ENCODE assay signal across 11 mouse cellular contexts in genomic region chr5:88796588-88796987, GRCm38 (mm10). TPM values are rescaled to one million over a fixed set of nuclear protein-coding genes. Genes with fewer than 3 reads are reported as not detected.
DNase-seq lines count a peak whose midpoint lies in the region; ATAC-seq and TF ChIP-seq lines count a peak whose summit lies in the region.
"Had no signal": no experiment of that assay in that cellular context is flagged by ENCODE, and none has a peak within 500 bp of the region (broad histone marks: within the 10 kb centered on the region; RNA-seq: fewer than 3 reads in every experiment).

No protein-coding gene starts in this region.

- H3K4me1 ChIP-seq in lung, embryonic 14.5 days (ENCODE audit: insufficient read depth) = no peaks in the 10 kb centered on the region
- no peaks in the 10 kb centered on the region for H3K4me1 ChIP-seq in intestine, postnatal 0 days (replicated peaks; ENCODE audit: control insufficient read depth, insufficient read depth, low read length)
- peaks cover 9% of the 10 kb centered on the region; the same call in 1 of the 2 replicates for H3K4me1 ChIP-seq in small intestine, adult 2 months (ENCODE audit: control insufficient read depth, insufficient read depth, insufficient read length, low read length)
- H3K4me1 ChIP-seq in heart, embryonic 10.5 days = 0 out of 2 replicates have a peak, but pooled peaks cover 3% of the 10 kb centered on the region
- H3K4me1 ChIP-seq: embryonic facial prominence, embryonic 12.5 days; forebrain, embryonic 12.5 days had no signal

- no peak overlapping the region for H3K27ac ChIP-seq in lung, embryonic 14.5 days (ENCODE audit: low read depth)
- peak overlapping the region; percentile 58 for H3K27ac ChIP-seq in intestine, postnatal 0 days (ENCODE audit: low read depth, low read length)
- peak overlapping the region; percentile 94 for H3K27ac ChIP-seq in small intestine, adult 2 months (ENCODE audit: insufficient read depth, low read depth, low read length)
- no peak overlapping the region for H3K27ac ChIP-seq in heart, embryonic 10.5 days
- H3K27ac ChIP-seq: embryonic facial prominence, embryonic 12.5 days; forebrain, embryonic 12.5 days; gastrocnemius, adult 2 months had no signal

- DNase-seq in lung, embryonic 14.5 days = peak; percentile 15
- no peak for DNase-seq in lung, postnatal 10 days
- DNase-seq in kidney, postnatal 25 days = peak; percentile 54 to 79
- DNase-seq in heart, embryonic 10.5 days (ENCODE audit: low spot score) = no peak
- DNase-seq: gastrocnemius, adult 2 months; lung, postnatal 14 days had no signal

- no peak overlapping the region for H3K4me3 ChIP-seq in lung, embryonic 14.5 days (ENCODE audit: low read depth, low read length)
- H3K4me3 ChIP-seq in intestine, postnatal 0 days (ENCODE audit: low read depth, low read length) = no peak overlapping the region
- H3K4me3 ChIP-seq in small intestine, adult 2 months (ENCODE audit: low read depth, low read length) = peak overlapping the region; percentile 53
- no peak overlapping the region for H3K4me3 ChIP-seq in heart, embryonic 10.5 days
- H3K4me3 ChIP-seq: embryonic facial prominence, embryonic 12.5 days; forebrain, embryonic 12.5 days; gastrocnemius, adult 2 months had no signal

- TF ChIP-seq POLR2A in small intestine, adult 2 months (IDR thresholded peaks at IDR 0.05; ENCODE audit: low read depth, low read length) = no peak

- no peaks in the 10 kb centered on the region for H3K27me3 ChIP-seq in lung, embryonic 14.5 days (ENCODE audit: insufficient read depth, low read length)
- no peaks in the 10 kb centered on the region for H3K27me3 ChIP-seq in intestine, postnatal 0 days (replicated peaks; ENCODE audit: control insufficient read depth, insufficient read depth, low read length)
- H3K27me3 ChIP-seq in small intestine, adult 2 months (ENCODE audit: control insufficient read depth, insufficient read depth, low read length) = no peaks in the 10 kb centered on the region
- no peaks in the 10 kb centered on the region for H3K27me3 ChIP-seq in heart, embryonic 10.5 days (ENCODE audit: insufficient read depth, poor library complexity, severe bottlenecking)
- H3K27me3 ChIP-seq: embryonic facial prominence, embryonic 12.5 days; forebrain, embryonic 12.5 days had no signal

- H3K36me3 ChIP-seq in lung, embryonic 14.5 days (ENCODE audit: insufficient read depth) = no peaks in the 10 kb centered on the region
- H3K36me3 ChIP-seq in intestine, postnatal 0 days (ENCODE audit: control insufficient read depth, insufficient read depth) = no peaks in the 10 kb centered on the region
- no peaks in the 10 kb centered on the region for H3K36me3 ChIP-seq in small intestine, adult 2 months (ENCODE audit: control insufficient read depth, insufficient read depth, low read length)
- H3K36me3 ChIP-seq in heart, embryonic 10.5 days = no peaks in the 10 kb centered on the region
- H3K36me3 ChIP-seq: embryonic facial prominence, embryonic 12.5 days; forebrain, embryonic 12.5 days had no signal

- 0 out of 2 replicates have a peak overlapping the region, but pooled peaks have one; percentile 23 for H3K4me2 ChIP-seq in lung, embryonic 14.5 days
- peak overlapping the region; percentile 46 for H3K4me2 ChIP-seq in intestine, postnatal 0 days (replicated peaks; ENCODE audit: low read depth)
- H3K4me2 ChIP-seq: embryonic facial prominence, embryonic 12.5 days; forebrain, embryonic 12.5 days had no signal

- 0 out of 2 replicates have a peak overlapping the region, but pooled peaks have one; percentile 13 for H3K9ac ChIP-seq in lung, embryonic 14.5 days
- H3K9ac ChIP-seq in intestine, postnatal 0 days (ENCODE audit: low read depth, low read length) = no peak overlapping the region
- H3K9ac ChIP-seq: embryonic facial prominence, embryonic 12.5 days; forebrain, embryonic 12.5 days had no signal

- H3K9me3 ChIP-seq in lung, embryonic 14.5 days (ENCODE audit: low read depth, low read length) = no peaks in the 10 kb centered on the region
- H3K9me3 ChIP-seq in intestine, postnatal 0 days (ENCODE audit: control insufficient read depth) = no peaks in the 10 kb centered on the region
- no peaks in the 10 kb centered on the region for H3K9me3 ChIP-seq in heart, embryonic 10.5 days
- H3K9me3 ChIP-seq: embryonic facial prominence, embryonic 12.5 days; forebrain, embryonic 12.5 days had no signal

- TF ChIP-seq CTCF in lung, embryonic 14.5 days (IDR thresholded peaks at IDR 0.05; ENCODE audit: low read depth) = no peak
- TF ChIP-seq CTCF in intestine, postnatal 0 days (IDR thresholded peaks at IDR 0.05; ENCODE audit: low read depth) = no peak
- no peak for TF ChIP-seq CTCF in small intestine, adult 2 months (IDR thresholded peaks at IDR 0.05; ENCODE audit: extremely low read depth, insufficient read length, insufficient replicate concordance, low read depth, low read length)

- no peak for ATAC-seq in lung, embryonic 14.5 days (ENCODE audit: insufficient read depth)
- ATAC-seq in intestine, postnatal 0 days = no peak
- no peak for ATAC-seq in frontal cortex, adult (ENCODE audit: low TSS enrichment)

- WGBS in lung, embryonic 14.5 days = 24% methylated on average over 11 of the region's 11 CpGs
- 23% methylated on average over 11 of the region's 11 CpGs for WGBS in intestine, postnatal 0 days
- 21% methylated on average over 11 of the region's 11 CpGs for WGBS in small intestine, adult 2 months
- WGBS in heart, embryonic 10.5 days = 64% methylated on average over 11 of the region's 11 CpGs

RNA-seq across cellular contexts. Expression of gene Dck, which starts 31.8 kb away (rescaled TPM):
- 61.5 and 61.7 TPM in 2 replicates for polyA plus RNA-seq in lung, embryonic 14.5 days (2014; fragmentation: Nextera tagmentation; extraction: Ambion mirVana)
- polyA plus RNA-seq in intestine, postnatal 0 days (2015; fragmentation: Nextera tagmentation; extraction: Ambion mirVana) = 10.7 and 11.1 TPM in 2 replicates
- polyA plus RNA-seq in small intestine, adult 2 months (2012; rRNA removed) = 1.1 and 1.3 TPM in 2 replicates
- 52.1 and 56.5 TPM in 2 replicates for polyA plus RNA-seq in heart, embryonic 10.5 days (2016; fragmentation: Nextera tagmentation; extraction: Ambion mirVana)

Comparison
In these comparisons a context has a peak if more than half of its experiments do, and no peak if none do; other contexts are left out.
1. DNase-seq: peak in lung, embryonic 14.5 days (single experiment) and kidney, postnatal 25 days (2 of 2); none in lung, postnatal 10 days (single experiment) and heart, embryonic 10.5 days (single experiment).
2. H3K27ac ChIP-seq: peak in intestine, postnatal 0 days (single experiment) and small intestine, adult 2 months (single experiment); none in lung, embryonic 14.5 days (single experiment) and heart, embryonic 10.5 days (single experiment).